Mouse (Mus musculus) MEL (cell line): ENCODE data around the gene Pgap3.

Experiments
- MAFK ChIP-seq: IDR thresholded peaks from 2 replicates; pipeline ENCODE4 v1.6.1; 2011; ENCODE audit warnings: low read depth, mild to moderate bottlenecking, low read length, improper control_type of control experiment, borderline replicate concordance
- NELFE ChIP-seq: IDR thresholded peaks from 2 replicates; pipeline ENCODE4 v1.6.1; 2011; ENCODE audit warnings: low read depth, low read length, improper control_type of control experiment
- NRF1 ChIP-seq: IDR thresholded peaks from 2 replicates; pipeline ENCODE4 v1.6.1; 2014; ENCODE audit warnings: low read depth, mild to moderate bottlenecking, inconsistent platforms, low read length, improper control_type of control experiment, moderate library complexity; ENCODE audit not compliant: poor library complexity, insufficient read depth, severe bottlenecking
- POLR2AphosphoS2 ChIP-seq: IDR thresholded peaks from 2 replicates; pipeline ENCODE4 v1.6.1; 2011; ENCODE audit warnings: low read length, improper control_type of control experiment

DNA sequence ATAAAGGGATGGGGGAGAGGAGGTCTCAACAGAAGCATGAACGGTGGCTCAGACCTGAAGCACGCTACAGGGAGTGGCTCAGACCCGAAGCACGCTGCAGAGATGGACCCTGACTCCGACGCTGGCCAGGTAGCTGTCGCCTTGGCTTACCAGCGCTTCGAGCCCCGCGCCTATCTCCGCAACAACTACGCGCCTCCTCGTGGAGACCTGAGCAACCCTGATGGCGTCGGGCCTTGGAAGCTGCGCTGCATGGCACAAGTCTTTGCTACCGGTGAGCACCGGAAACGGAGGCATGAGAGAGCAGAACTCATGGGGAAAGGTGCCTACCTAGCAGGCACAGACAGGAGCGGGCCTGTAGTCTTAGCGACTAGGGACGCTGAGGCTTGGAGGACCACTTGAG is 13.7 kb downstream of the Pgap3 start:
- no peak for TF ChIP-seq MAFK
- TF ChIP-seq NELFE, result no peak
- no peak for TF ChIP-seq POLR2AphosphoS2
- no peak for TF ChIP-seq NRF1
